Comparison of ENCODE assay signal across 9 mouse cellular contexts in the genomic region with DNA sequence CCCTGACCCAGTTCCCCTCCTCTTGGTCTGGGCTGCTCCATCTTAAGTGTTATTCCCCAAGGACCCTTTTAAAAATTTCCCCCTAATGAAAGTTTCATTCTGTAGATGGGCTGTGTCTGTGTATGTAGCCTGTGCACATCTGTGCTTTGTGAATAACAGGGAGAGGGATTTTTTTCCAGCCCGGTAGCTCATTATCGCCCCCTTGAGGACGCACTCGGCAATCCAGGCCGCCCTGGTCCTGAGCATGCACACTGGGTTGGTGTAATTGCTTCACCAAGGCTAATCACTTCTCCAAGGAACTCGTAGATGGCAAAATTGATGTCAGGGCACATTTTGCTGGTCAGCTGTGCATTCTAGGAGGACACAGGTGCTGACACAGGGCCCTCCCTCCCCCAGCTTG. TPM values are rescaled to one million over a fixed set of nuclear protein-coding genes. Genes with fewer than 3 reads are reported as not detected.
DNase-seq lines count a peak whose midpoint lies in the region; ATAC-seq and TF ChIP-seq lines count a peak whose summit lies in the region.
"Had no signal": no experiment of that assay in that cellular context is flagged by ENCODE, and none has a peak within 500 bp of the region (broad histone marks: within the 10 kb centered on the region; RNA-seq: fewer than 3 reads in every experiment).

No protein-coding gene starts in this region.

- DNase-seq in hindbrain, embryonic 10.5 days (ENCODE audit: low spot score): peak; percentile 70
- peak; percentile 21 for DNase-seq in thymus, adult 2 months
- DNase-seq in thymus, adult 18-20 months: no peak
- DNase-seq in c-Kit-positive CD71-negative TER-119-negative erythroid progenitor cells, embryonic 14.5 days (ENCODE audit: low read depth): peak; percentile 24
- peak; percentile 73 for DNase-seq in kidney, postnatal 10 days
- peak; percentile 12 for DNase-seq in naive thymus-derived CD4-positive, alpha-beta T cell, adult 2 months (ENCODE audit: low read depth)
- DNase-seq in frontal cortex, postnatal 10 days (ENCODE audit: low spot score in 2 of 2): no peak

- TF ChIP-seq CTCF in thymus, adult 2 months (IDR thresholded peaks at IDR 0.05; ENCODE audit: borderline replicate concordance, control insufficient read depth, extremely low read depth, insufficient read depth, low read length, poor library complexity): 0 out of 2 replicates have a peak, but pooled peaks have one; percentile 55

- 9% methylated on average over 6 of the region's 6 CpGs for WGBS in hindbrain, embryonic 10.5 days
- WGBS in hindbrain, embryonic 13.5 days: 10% methylated on average over 6 of the region's 6 CpGs
- WGBS in thymus, adult 2 months: 14% methylated on average over 6 of the region's 6 CpGs

- peaks cover 65% of the 10 kb centered on the region for H3K4me1 ChIP-seq in hindbrain, embryonic 10.5 days (replicated peaks)
- H3K4me1 ChIP-seq in hindbrain, embryonic 13.5 days (replicated peaks): peaks cover 60% of the 10 kb centered on the region
- H3K4me1 ChIP-seq in thymus, adult 2 months (replicated peaks; ENCODE audit: control insufficient read depth, insufficient read depth, low read length): no peaks in the 10 kb centered on the region
- H3K4me1 ChIP-seq: liver, embryonic 15.5 days had no signal

- H3K27ac ChIP-seq in hindbrain, embryonic 10.5 days: 0 out of 2 replicates have a peak overlapping the region, but pooled peaks have one; percentile 25
- H3K27ac ChIP-seq in hindbrain, embryonic 13.5 days: no peak overlapping the region
- H3K27ac ChIP-seq in thymus, adult 2 months (ENCODE audit: control insufficient read depth, insufficient read depth, low read length): no peak overlapping the region
- H3K27ac ChIP-seq: liver, embryonic 15.5 days had no signal

- no peak overlapping the region for H3K4me2 ChIP-seq in hindbrain, embryonic 13.5 days
- H3K4me2 ChIP-seq: liver, embryonic 15.5 days had no signal

- ATAC-seq in hindbrain, embryonic 13.5 days (ENCODE audit: low FRiP score): no peak

- H3K4me3 ChIP-seq in hindbrain, embryonic 10.5 days: no peak overlapping the region
- H3K4me3 ChIP-seq in hindbrain, embryonic 13.5 days: no peak overlapping the region
- no peak overlapping the region for H3K4me3 ChIP-seq in thymus, adult 2 months (ENCODE audit: control insufficient read depth, insufficient read depth, low read length)
- H3K4me3 ChIP-seq: liver, embryonic 15.5 days had no signal

- no peaks in the 10 kb centered on the region for H3K9me3 ChIP-seq in hindbrain, embryonic 10.5 days
- H3K9me3 ChIP-seq in hindbrain, embryonic 13.5 days: no peaks in the 10 kb centered on the region
- H3K9me3 ChIP-seq: liver, embryonic 15.5 days had no signal

- no peaks in the 10 kb centered on the region for H3K36me3 ChIP-seq in hindbrain, embryonic 10.5 days
- H3K36me3 ChIP-seq in hindbrain, embryonic 13.5 days: no peaks in the 10 kb centered on the region
- no peaks in the 10 kb centered on the region for H3K36me3 ChIP-seq in thymus, adult 2 months (ENCODE audit: control insufficient read depth, insufficient read depth, low read length)
- H3K36me3 ChIP-seq: liver, embryonic 15.5 days had no signal

- H3K27me3 ChIP-seq in hindbrain, embryonic 10.5 days (ENCODE audit: insufficient read depth, poor library complexity, severe bottlenecking): peaks cover 89% of the 10 kb centered on the region
- peaks cover 59% of the 10 kb centered on the region for H3K27me3 ChIP-seq in hindbrain, embryonic 13.5 days
- no peaks in the 10 kb centered on the region; the same call in 1 of the 2 replicates for H3K27me3 ChIP-seq in thymus, adult 2 months (ENCODE audit: control insufficient read depth, insufficient read depth, low read length)

- H3K9ac ChIP-seq in hindbrain, embryonic 13.5 days: no peak overlapping the region
- H3K9ac ChIP-seq: liver, embryonic 15.5 days had no signal

- TF ChIP-seq POLR2A in thymus, adult 2 months (IDR thresholded peaks at IDR 0.05; ENCODE audit: control insufficient read depth, extremely low read depth, insufficient read depth, low read length, poor library complexity): no peak

RNA-seq across cellular contexts. Expression of a gene that starts 14.3 kb away (rescaled TPM):
- polyA plus RNA-seq in hindbrain, embryonic 10.5 days (2016; fragmentation: Nextera tagmentation; extraction: Ambion mirVana): 2.4 and 4.6 TPM in 2 replicates
- polyA plus RNA-seq in hindbrain, embryonic 13.5 days (2015; fragmentation: Nextera tagmentation; extraction: Ambion mirVana): 5.6 and 6.1 TPM in 2 replicates
- 0.24 and 0.38 TPM in 2 replicates for polyA plus RNA-seq in thymus, adult 2 months (2012; rRNA removed)

Comparison
In these comparisons a context has a peak if more than half of its experiments do, and no peak if none do; other contexts are left out.
1. DNase-seq: peak in hindbrain, embryonic 10.5 days (single experiment), thymus, adult 2 months (single experiment), c-Kit-positive CD71-negative TER-119-negative erythroid progenitor cells, embryonic 14.5 days (single experiment), kidney, postnatal 10 days (single experiment) and naive thymus-derived CD4-positive, alpha-beta T cell, adult 2 months (single experiment); none in thymus, adult 18-20 months (0 of 2) and frontal cortex, postnatal 10 days (0 of 2).